Mouse (Mus musculus) midbrain, embryonic 14.5 days (tissue): ENCODE measurements at regions not wholly inside any gene's neighbourhood (a gene's known extent, or its start where the extent isn't known, plus 50 kb on each side); places are given as distances from the start of the nearest gene placed in this dataset.

ENCODE experiments used
- ATAC-seq: fragments of 200-750 bp; cut with Nextera tagmentation; 2 replicates; pipeline ENCODE4 v1.8.0; 2017; ENCODE audit warnings: moderate number of reproducible peaks, moderate library complexity; ENCODE audit not compliant: low FRiP score, low TSS enrichment
- DNase-seq: peaks from one replicate; pipeline ENCODE4 v3.0.0-alpha.2; 2015
- H3K27ac ChIP-seq: fragments of 300-500 bp; sonication (generic); replicated peaks from 2 replicates; pipeline ENCODE4 v1.5.1; 2014; ENCODE audit warnings: mild to moderate bottlenecking, low read depth, low read length, moderate library complexity
- H3K27me3 ChIP-seq: fragments of 300-500 bp; sonication (generic); 2 replicates; pipeline ENCODE4 v1.6.1; 2014; ENCODE audit warnings: low read length, control low read depth, mixed read lengths; ENCODE audit not compliant: control insufficient read depth, insufficient read depth
- H3K36me3 ChIP-seq: fragments of 300-500 bp; sonication (generic); 2 replicates; pipeline ENCODE4 v1.6.1; 2014; ENCODE audit warnings: low read length, control low read depth; ENCODE audit not compliant: control insufficient read depth, insufficient read depth
- H3K4me1 ChIP-seq: fragments of 300-500 bp; sonication (generic); 2 replicates; pipeline ENCODE4 v1.6.1; 2014; ENCODE audit warnings: mild to moderate bottlenecking, antibody characterized with exemption, low read length, control low read depth; ENCODE audit not compliant: control insufficient read depth, insufficient read depth
- H3K4me2 ChIP-seq: fragments of 300-500 bp; sonication (generic); 2 replicates; pipeline ENCODE4 v1.6.1; 2014; ENCODE audit warnings: mild to moderate bottlenecking, low read length, moderate library complexity
- H3K4me3 ChIP-seq: fragments of 300-500 bp; sonication (generic); replicated peaks from 2 replicates; pipeline ENCODE4 v1.5.1; 2014; ENCODE audit warnings: low read depth, low read length
- H3K9ac ChIP-seq: fragments of 300-500 bp; sonication (generic); replicated peaks from 2 replicates; pipeline ENCODE4 v1.6.1; 2014; ENCODE audit warnings: mild to moderate bottlenecking, low read length, moderate library complexity
- H3K9me3 ChIP-seq: fragments of 300-500 bp; sonication (generic); 2 replicates; pipeline ENCODE4 v1.6.1; 2016; ENCODE audit warnings: low read length, control low read depth, mixed read lengths; ENCODE audit not compliant: control insufficient read depth
- WGBS: fragments of 180-500 bp; shearing (Covaris S2); extraction: QIAGEN DNeasy Blood & Tissue Kit; methylation state at CpG from one replicate; pipeline ENCODE4 v1.1.7; 2014; 5-methylcytosine and 5-hydroxymethylcytosine counted together

DNA sequence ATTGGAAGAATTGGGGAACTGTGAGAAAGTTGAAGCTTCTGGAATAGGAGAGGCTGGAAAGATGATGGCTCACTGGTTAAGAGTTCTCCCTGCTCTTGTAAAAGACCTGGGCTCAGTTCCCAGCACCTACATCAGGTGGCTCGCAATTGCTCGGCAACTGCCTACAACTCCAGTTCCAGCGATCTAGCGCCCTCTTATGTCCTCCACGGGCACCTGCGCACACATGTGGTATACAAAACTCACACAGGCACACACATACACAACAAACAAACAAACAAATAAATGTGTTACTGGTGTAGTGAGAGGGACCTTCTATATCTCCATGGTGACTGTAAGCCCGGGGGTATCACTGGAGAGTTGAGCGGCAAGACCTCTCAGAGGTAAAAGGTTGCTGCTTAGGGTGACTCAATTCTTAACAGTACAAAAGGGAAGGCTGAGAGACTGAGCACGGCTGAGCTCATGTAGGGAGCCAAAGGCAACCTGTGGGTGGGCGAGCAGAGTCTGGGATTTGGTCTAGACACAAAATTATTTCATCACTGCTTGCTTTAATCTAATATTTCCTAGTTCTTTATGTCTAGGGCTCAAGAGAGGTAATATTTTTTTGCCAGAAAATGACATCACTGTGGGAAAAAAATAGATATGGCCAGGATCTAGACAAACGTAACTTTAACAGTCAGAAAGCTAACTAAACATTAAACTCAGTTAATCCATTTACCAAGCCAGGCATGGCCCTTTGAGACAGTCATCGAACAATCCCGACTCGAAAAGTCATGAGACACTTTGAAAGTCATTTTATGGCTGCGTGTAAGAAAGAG, 104.2 kb upstream of the Syt6 start:
- Histone ChIP-seq H3K36me3 (no peaks in the 10 kb centered on the region), H3K27me3 (no peaks in the 10 kb centered on the region), H3K27ac (no peak overlapping the region), H3K4me2 (no peak overlapping the region), H3K4me3 (no peak overlapping the region), H3K4me1 (no peaks in the 10 kb centered on the region), H3K9ac (no peak overlapping the region), H3K9me3 (no peaks in the 10 kb centered on the region)
- WGBS = 72% methylated on average over 15 of the region's 15 CpGs
- DNase-seq (no peak), ATAC-seq (no peak)

DNA sequence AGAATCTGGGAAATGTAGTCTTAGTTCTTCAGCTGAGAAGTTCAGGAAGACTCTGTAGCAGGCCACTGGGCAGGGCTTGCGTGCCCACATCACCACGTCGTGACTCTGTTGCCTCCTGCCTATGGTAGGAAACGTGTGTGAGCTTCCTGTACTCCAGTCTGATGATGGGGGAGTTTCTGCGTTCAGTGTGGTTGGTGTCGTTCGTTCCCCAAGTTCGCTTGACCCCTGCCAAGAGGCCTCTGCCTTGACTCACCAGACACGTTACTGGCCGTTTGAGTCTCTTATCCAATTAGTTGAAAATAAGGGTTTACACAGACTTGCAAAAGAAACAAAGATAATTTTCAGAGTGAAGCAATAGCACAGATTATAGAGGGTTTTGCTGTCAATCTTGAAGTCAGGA, 102.4 kb upstream of the Syt6 start:
- H3K27ac ChIP-seq = no peak overlapping the region
- no peaks in the 10 kb centered on the region for H3K36me3 ChIP-seq
- DNase-seq = no peak
- no peak for ATAC-seq
- H3K9me3 ChIP-seq = no peaks in the 10 kb centered on the region
- no peaks in the 10 kb centered on the region for H3K27me3 ChIP-seq
- no peak overlapping the region for H3K9ac ChIP-seq
- no peak overlapping the region for H3K4me3 ChIP-seq
- WGBS = 84% methylated on average over 10 of the region's 10 CpGs
- H3K4me1 ChIP-seq = no peaks in the 10 kb centered on the region
- no peak overlapping the region for H3K4me2 ChIP-seq

DNA sequence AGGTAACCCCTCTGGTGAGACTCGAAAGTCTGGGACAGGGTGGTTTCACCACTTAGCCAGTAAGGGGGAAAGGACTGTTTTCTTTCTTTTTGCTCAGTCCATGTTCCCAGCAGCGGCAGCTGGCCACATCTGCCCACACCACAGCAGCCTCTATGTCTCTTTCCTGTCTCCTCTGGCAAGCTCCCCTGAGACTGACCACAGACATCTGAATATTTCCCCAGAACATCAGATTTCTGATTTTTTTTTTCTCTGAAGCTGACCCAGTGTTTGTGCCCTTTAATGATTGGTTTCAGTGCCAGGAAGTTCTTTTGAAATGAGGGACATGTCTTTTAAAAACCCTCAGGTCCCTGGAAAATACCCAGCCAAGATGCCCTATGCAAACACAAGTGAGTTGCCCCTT, 101.7 kb upstream of the Syt6 start:
- WGBS = 73% methylated on average over 2 of the region's 2 CpGs
- no peak overlapping the region for H3K9ac ChIP-seq

DNA sequence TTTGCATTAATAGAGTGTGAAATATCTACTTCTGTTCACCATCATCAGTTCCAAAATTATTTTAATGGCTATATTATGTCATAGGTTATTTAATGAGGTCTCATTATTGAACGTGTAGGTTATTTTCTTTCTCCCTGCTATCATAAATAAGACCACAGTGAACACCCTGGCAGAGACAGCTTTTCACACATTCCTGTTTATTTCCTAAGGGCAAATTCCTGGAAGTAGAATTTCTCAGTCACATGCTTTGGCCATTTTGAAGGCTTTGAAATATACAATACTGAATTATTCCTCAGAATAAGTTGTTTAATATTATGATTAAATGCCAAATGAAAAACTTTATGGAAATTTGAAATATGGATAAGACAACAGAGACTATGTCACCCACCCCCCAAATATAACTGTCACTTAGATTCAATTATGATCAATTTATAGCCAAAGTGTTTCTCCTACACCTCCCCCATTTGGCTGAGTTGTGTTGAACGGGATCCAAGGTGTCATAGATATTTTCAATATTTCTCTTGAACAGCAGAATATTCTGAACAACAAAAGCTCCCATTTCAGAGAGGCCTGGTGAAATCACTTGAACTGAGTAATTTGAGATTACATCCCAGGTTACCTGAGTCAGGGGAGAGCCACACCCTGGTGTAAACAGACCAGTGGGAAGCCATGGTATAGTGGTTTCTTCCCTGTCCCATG, 95.0 kb upstream of the Syt6 start:
- Histone ChIP-seq H3K27me3 (no peaks in the 10 kb centered on the region), H3K4me2 (no peak overlapping the region), H3K36me3 (no peaks in the 10 kb centered on the region), H3K4me3 (no peak overlapping the region), H3K4me1 (no peaks in the 10 kb centered on the region), H3K9me3 (no peaks in the 10 kb centered on the region), H3K9ac (no peak overlapping the region), H3K27ac (no peak overlapping the region)
- no peak for DNase-seq
- WGBS = 87% methylated on average over 2 of the region's 2 CpGs
- ATAC-seq = no peak

More for the DNA sequence above, 101.7 kb upstream of the Syt6 start:
- Histone ChIP-seq H3K4me2 (no peak overlapping the region), H3K36me3 (no peaks in the 10 kb centered on the region), H3K27ac (no peak overlapping the region), H3K4me1 (no peaks in the 10 kb centered on the region), H3K9me3 (no peaks in the 10 kb centered on the region), H3K27me3 (no peaks in the 10 kb centered on the region), H3K4me3 (no peak overlapping the region)
- ATAC-seq (no peak), DNase-seq (no peak)

DNA sequence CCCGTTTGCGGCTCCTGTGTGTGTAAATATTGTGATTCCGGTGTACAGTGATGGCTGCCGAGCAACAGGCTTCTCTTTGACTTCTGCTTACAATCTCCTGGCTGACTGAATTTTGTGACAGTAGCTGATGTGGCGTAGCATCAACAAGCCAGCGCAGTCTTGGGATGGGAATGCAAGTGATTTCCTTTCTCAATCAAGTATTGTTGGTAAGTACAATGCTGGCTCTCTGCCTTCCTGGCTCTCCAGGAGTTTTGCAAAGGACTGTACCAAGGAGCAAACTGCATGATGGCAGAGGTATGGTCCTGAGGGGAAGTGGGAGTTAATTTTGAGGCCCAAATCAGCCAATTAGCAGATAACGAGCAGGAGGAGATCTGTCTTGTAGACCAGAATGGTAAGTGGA, 94.4 kb upstream of the Syt6 start:
- WGBS = 83% methylated on average over 7 of the region's 7 CpGs
- H3K27ac ChIP-seq = no peak overlapping the region
- H3K4me1 ChIP-seq = no peaks in the 10 kb centered on the region
- H3K9ac ChIP-seq = no peak overlapping the region
- DNase-seq = no peak
- no peak overlapping the region for H3K4me3 ChIP-seq
- no peak overlapping the region for H3K4me2 ChIP-seq
- H3K9me3 ChIP-seq = no peaks in the 10 kb centered on the region
- no peaks in the 10 kb centered on the region for H3K36me3 ChIP-seq
- no peaks in the 10 kb centered on the region for H3K27me3 ChIP-seq
- no peak for ATAC-seq

DNA sequence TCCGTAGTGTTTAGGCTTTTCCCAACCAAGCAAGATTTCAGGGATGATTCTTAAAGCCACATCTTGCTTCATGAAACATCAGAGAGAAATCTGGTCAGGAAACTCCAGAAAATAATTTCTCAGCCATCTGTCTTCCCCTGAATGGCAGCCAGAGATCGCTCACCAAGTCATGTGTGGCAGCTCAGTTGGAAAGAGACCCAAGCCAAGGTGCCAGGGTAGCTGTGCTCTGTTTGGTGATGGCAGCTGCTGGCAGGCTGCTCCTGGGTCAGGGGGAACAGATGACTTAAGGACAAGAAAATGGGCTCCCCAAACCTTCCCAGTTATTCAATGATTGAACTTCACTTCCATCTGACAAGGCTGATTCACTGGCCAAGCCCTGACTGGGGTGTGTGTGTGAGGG, 91.7 kb upstream of the Syt6 start:
- Histone ChIP-seq H3K4me2 (no peak overlapping the region), H3K27ac (no peak overlapping the region), H3K4me1 (no peaks in the 10 kb centered on the region), H3K9ac (no peak overlapping the region), H3K36me3 (no peaks in the 10 kb centered on the region), H3K4me3 (no peak overlapping the region), H3K9me3 (no peaks in the 10 kb centered on the region), H3K27me3 (no peaks in the 10 kb centered on the region)
- no peak for ATAC-seq
- 95% methylated on average over 2 of the region's 2 CpGs for WGBS
- DNase-seq = no peak

DNA sequence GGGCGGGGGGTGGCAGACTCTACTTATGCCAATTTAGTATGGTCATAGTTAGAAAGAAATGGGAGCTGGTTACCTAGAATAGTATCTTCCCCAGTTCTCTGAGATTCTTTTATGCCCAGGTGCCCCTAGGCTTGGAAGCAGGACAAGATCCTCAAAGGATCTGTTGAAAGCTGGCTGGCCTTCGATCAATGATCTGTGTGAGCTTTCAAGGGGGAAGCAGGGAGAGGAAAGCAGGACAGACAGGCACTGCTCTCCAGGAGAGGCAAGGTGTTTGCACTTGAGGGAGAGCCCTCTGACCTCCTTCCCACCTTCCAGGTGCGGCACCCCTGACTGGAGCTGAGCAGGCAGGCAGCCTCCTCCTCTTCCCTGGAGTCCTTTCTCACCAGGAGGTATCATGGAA, 91.3 kb upstream of the Syt6 start:
- H3K4me1 ChIP-seq = no peaks in the 10 kb centered on the region
- H3K36me3 ChIP-seq = no peaks in the 10 kb centered on the region
- H3K4me2 ChIP-seq = no peak overlapping the region
- no peaks in the 10 kb centered on the region for H3K9me3 ChIP-seq
- H3K4me3 ChIP-seq = no peak overlapping the region
- no peaks in the 10 kb centered on the region for H3K27me3 ChIP-seq
- DNase-seq (no peak), ATAC-seq (no peak)
- 85% methylated on average over 3 of the region's 3 CpGs for WGBS
- H3K27ac ChIP-seq = no peak overlapping the region
- no peak overlapping the region for H3K9ac ChIP-seq

DNA sequence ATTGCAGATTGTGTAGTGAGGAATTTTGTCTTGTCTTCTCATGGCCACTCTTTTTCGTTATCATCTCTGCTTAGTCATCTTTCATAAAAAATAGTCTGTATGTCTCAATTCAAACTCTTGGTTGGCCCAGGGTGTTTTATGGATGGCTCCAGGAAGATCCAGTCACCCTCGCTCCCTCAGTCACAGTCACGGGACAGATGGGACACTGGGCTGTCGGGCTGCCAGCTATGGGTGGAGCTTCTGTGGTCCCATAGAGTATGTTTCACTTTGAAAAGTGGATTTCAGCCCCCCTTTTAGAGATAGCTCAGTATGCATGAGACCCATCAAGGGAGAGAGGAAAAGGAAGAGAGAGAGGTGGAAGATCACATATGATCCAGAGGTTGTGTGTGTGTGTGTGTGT, 85.2 kb upstream of the Syt6 start:
- no peaks in the 10 kb centered on the region for H3K9me3 ChIP-seq
- no peaks in the 10 kb centered on the region for H3K36me3 ChIP-seq
- DNase-seq (no peak), ATAC-seq (no peak)
- no peak overlapping the region for H3K27ac ChIP-seq
- no peak overlapping the region for H3K9ac ChIP-seq
- H3K4me2 ChIP-seq = no peak overlapping the region
- H3K4me3 ChIP-seq = no peak overlapping the region
- H3K4me1 ChIP-seq = no peaks in the 10 kb centered on the region
- H3K27me3 ChIP-seq = no peaks in the 10 kb centered on the region
- WGBS = 91% methylated on average over 4 of the region's 4 CpGs

DNA sequence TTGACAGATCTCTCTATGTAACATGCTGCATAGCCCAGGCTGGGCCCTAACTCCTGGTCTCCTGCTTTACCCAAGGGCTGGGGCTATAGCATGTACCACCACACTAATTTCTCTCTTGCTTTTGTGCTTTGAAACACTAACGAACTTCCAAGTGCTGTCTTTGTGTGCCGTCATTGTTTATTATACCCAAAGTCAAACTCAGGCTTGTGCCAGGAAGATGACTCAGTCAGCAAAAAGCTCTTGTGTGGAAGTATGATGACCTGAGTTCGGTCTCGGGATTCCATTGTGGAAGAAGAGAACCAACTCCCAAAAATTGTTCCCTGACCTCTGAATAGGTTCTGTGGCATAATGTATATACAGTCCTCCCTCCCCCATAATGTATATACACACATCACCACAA, 84.1 kb upstream of the Syt6 start:
- Histone ChIP-seq H3K9ac (no peak overlapping the region), H3K4me1 (no peaks in the 10 kb centered on the region)

More for the DNA sequence above, 84.1 kb upstream of the Syt6 start:
- H3K4me2 ChIP-seq = no peak overlapping the region
- H3K4me3 ChIP-seq = no peak overlapping the region
- DNase-seq (no peak), ATAC-seq (no peak)
- no peak overlapping the region for H3K27ac ChIP-seq
- no peaks in the 10 kb centered on the region for H3K27me3 ChIP-seq
- 91% methylated on average over 4 of the region's 4 CpGs for WGBS
- H3K36me3 ChIP-seq = no peaks in the 10 kb centered on the region
- H3K9me3 ChIP-seq = no peaks in the 10 kb centered on the region
